Mouse (Mus musculus) cortical plate, adult 2 months (tissue): Measurements from ENCODE around the gene Bglap2. TPM values are rescaled to one million over a fixed set of nuclear protein-coding genes. Genes with fewer than 3 reads are reported as not detected.

ENCODE experiments used
- H3K27ac ChIP-seq: fragments of 200-500 bp; 2 replicates; pipeline ENCODE4 v1.5.1; 2012; ENCODE audit warnings: low read length, control low read depth, inconsistent platforms; ENCODE audit not compliant: insufficient read depth
- H3K4me1 ChIP-seq: fragments of 200-500 bp; 2 replicates; pipeline ENCODE4 v1.6.1; 2011; ENCODE audit warnings: low read length; ENCODE audit not compliant: control insufficient read depth, insufficient read depth
- H3K4me3 ChIP-seq: fragments of 200-500 bp; 2 replicates; pipeline ENCODE4 v1.5.1; 2011; ENCODE audit warnings: mild to moderate bottlenecking, low read length, control low read depth; ENCODE audit not compliant: insufficient read depth
- CTCF ChIP-seq: fragments of 200-500 bp; IDR thresholded peaks from 2 replicates; pipeline ENCODE4 v1.5.1; 2011; ENCODE audit warnings: mild to moderate bottlenecking, control low read depth, low read length; ENCODE audit not compliant: insufficient read depth; ENCODE audit errors: extremely low read depth
- POLR2A ChIP-seq: fragments of 200-500 bp; IDR thresholded peaks from 2 replicates; pipeline ENCODE4 v1.6.1; 2011; ENCODE audit warnings: mild to moderate bottlenecking, low read length, control low read depth; ENCODE audit not compliant: insufficient read depth; ENCODE audit errors: extremely low read depth
- polyA plus RNA-seq: library from polyadenylated mRNA; depleted of rRNA; stranded (reverse); fragments of >200 nt; gene quantifications from 2 replicates; pipeline ENCODE4 v1.2.3, GENCODE M21; 2012

The Bglap2 gene
- polyA plus RNA-seq, 1 experiment, result not detected

DNA sequence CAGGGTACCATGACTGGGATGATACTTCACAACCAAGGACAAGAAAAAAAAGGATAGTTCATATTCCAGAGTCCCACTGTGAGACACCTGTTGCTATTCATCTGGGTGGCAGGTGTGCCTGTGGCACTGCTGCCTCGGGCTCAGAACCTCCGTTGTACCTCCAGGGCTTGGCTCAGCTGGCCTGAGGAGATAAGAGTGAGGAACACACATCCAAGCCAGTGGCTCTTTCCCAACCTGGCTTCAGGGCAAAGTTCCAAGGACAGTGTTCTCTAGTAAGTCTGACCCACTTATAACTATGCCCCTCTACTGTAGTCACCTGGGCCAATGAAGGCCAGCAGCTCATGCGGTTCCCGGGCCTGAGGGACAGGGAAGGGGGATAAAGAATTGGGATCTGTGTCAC is 33.2 kb upstream of the Bglap2 start:
- Histone ChIP-seq H3K4me3 (no peak overlapping the region), H3K4me1 (no peaks in the 10 kb centered on the region; the same call in 1 of the 2 replicates), H3K27ac (no peak overlapping the region)
- no peak for TF ChIP-seq POLR2A
- TF ChIP-seq CTCF, result no peak

GRCm38 (mm10) chr3:88410645-88411031 is 32.1 kb upstream of the Bglap2 start:
- Histone ChIP-seq H3K4me3 (peak overlapping the region; percentile 48; the same call in 1 of the 2 replicates), H3K4me1 (no peaks in the 10 kb centered on the region; the same call in 1 of the 2 replicates), H3K27ac (peak overlapping the region; percentile 32; the same call in 1 of the 2 replicates)
- no peak for TF ChIP-seq POLR2A
- TF ChIP-seq CTCF, result no peak

DNA sequence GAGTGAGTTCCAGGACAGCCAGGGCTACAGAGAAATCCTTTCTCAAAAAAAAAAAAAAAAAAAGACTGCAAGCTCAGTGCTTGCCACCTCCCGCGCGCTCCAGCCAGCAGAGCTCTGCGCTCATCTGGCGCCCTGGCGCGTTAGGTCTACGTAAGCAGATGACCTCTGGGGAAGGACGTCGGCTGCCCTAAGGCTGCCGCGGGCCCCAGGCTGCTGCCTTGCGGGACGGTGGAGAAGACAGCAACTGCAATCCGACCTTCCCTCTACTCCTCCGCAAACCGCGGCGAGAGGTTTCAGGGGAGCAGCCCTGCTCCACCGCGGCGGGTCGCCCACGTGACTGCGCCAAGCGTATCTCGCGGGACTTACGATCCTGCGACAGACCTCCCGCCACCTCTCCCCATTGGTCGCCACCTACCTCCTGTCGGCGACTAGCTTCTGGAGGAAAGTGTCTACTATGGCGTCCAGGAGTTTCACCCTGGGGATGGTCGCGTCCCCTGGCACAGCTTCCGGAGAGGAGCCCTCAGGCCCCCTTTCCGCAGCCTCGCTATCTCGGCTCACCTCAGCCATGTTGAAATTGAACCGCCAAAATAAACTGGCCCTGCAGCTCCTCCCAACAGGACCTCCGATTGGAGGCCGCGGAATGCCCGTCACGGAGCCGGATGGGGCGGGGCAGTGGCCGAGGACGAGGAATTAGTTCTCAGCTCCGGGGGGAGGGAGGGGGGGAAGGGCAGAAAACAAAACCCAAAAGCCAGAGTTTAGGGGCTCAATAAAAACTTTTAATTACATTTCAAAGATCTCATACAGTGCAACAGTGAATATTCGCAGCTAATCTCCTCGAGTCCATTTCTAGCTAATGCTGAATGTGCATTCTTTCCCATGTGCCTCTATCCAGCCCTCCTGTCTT is 31.5 kb upstream of the Bglap2 start, which contains the start of gene Pmf1:
TSS of gene Pmf1 (minus strand) at position 591 of the 904 bp plus-strand sequence.
- Histone ChIP-seq H3K27ac (peak within 1 kb of the TSS; percentile 72), H3K4me1 (no peaks in the 10 kb centered on the region; the same call in 1 of the 2 replicates), H3K4me3 (peak within 1 kb of the TSS; percentile 48)
- TF ChIP-seq POLR2A (peak; percentile 93), CTCF (no peak)

- H3K4me1 ChIP-seq, result no peaks in the 10 kb centered on the region; the same call in 1 of the 2 replicates
- TF ChIP-seq POLR2A, result no peak
- no peak for TF ChIP-seq CTCF
- no peak overlapping the region; the same call in 1 of the 2 replicates for H3K4me3 ChIP-seq
- H3K27ac ChIP-seq, result no peak overlapping the region
Measured at GRCm38 (mm10) chr3:88408953-88409352, 30.5 kb upstream of the Bglap2 start.

DNA sequence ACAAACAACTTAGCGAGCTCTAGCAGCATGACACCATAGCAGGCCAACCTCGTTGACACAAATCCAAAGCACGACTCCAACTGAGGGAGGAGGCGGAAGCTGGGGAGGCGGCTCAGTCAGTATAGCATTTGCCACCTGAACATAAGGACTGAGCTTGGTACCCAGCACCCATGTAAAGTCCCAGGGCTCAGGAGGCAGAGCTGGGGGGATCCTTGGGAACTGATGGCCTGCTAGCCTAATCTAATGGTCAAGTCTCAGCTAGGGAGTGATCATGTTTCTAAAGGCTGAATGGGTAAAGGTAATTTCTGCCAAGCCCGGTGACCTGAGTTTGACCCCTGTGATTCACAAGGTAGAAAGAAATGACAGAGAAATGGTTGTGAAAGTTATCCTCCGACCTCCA is 29.0 kb upstream of the Bglap2 start:
- H3K4me3 ChIP-seq, result no peak overlapping the region
- no peaks in the 10 kb centered on the region for H3K4me1 ChIP-seq
- TF ChIP-seq CTCF (no peak), POLR2A (no peak)
- H3K27ac ChIP-seq, result no peak overlapping the region

DNA sequence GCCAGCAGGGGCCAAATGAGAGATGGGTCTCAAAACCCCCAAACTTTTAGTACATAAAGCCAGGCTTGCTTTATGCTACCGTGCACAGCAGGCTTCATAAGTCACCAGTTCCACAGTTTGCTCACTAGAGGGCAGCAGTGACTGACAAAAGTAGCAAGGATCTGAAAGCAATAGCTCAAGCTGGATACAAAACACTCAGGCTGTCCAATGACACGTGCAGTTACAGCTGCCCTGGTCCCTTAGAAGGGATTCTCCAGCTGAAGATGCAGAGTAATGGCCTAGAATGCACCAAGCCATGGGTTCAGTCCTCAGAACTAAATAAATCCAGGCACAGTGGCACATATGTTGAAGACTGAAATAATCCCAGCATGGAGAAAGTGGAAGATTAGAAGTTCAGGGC is 28.6 kb upstream of the Bglap2 start:
- TF ChIP-seq CTCF (peak; percentile 99), POLR2A (no peak)
- no peak overlapping the region for H3K4me3 ChIP-seq
- H3K4me1 ChIP-seq, result no peaks in the 10 kb centered on the region
- no peak overlapping the region for H3K27ac ChIP-seq

GRCm38 (mm10) chr3:88403522-88404230 is 25.2 kb upstream of the Bglap2 start:
- H3K4me3 ChIP-seq, result no peak overlapping the region
- no peaks in the 10 kb centered on the region for H3K4me1 ChIP-seq
- H3K27ac ChIP-seq, result no peak overlapping the region
- TF ChIP-seq POLR2A (no peak), CTCF (no peak)

DNA sequence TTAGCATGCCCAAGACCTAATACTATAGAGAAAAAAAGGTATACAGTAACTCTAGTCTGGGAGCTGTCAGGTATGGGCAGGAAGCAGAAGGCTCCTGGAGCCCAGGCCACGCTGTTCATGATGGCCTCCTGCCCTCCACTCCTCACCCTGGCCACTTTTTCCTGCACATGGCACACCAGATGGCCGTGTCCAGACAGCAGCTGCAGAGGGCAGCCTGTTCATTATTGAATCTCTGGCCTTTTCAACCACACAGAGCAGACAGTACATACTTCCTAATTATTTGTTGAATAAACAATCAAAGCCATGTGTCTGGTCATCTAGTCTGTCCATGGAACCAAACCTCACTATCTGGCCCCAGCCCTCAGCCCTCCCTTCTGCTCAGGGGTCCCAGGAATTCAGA is 20.2 kb upstream of the Bglap2 start:
- Histone ChIP-seq H3K27ac (no peak overlapping the region), H3K4me3 (no peak overlapping the region), H3K4me1 (no peaks in the 10 kb centered on the region)
- TF ChIP-seq CTCF (no peak), POLR2A (no peak)

DNA sequence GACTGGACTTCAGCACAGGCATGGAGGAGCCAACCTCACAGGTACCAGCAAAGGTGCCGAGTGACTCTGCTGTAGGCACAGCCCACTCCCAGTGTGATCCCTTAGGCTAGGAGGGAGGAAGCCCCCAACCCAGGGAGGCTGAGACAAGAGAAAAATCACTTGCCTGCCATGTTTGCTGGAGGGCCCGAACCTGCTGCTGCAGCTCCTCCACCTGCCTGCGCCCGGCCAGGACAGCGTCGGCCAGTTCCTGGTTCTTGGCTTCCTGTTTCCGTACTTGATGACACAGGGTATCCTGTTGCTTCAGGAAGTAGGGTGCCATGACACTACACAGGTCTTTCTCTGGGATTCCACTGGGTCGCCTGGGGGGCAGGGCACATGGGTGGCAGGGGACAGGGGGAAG is 17.2 kb upstream of the Bglap2 start:
- no peak overlapping the region for H3K27ac ChIP-seq
- H3K4me3 ChIP-seq, result no peak overlapping the region
- TF ChIP-seq POLR2A (no peak), CTCF (no peak)
- H3K4me1 ChIP-seq, result no peaks in the 10 kb centered on the region
